Mouse (Mus musculus): ENCODE measurements around the gene Selp. TPM values are rescaled to one million over a fixed set of nuclear protein-coding genes. Genes with fewer than 3 reads are reported as not detected.

Selp gene
- polyA plus RNA-seq, 1 experiment from 2014 or later, result 0.62 TPM

DNA sequence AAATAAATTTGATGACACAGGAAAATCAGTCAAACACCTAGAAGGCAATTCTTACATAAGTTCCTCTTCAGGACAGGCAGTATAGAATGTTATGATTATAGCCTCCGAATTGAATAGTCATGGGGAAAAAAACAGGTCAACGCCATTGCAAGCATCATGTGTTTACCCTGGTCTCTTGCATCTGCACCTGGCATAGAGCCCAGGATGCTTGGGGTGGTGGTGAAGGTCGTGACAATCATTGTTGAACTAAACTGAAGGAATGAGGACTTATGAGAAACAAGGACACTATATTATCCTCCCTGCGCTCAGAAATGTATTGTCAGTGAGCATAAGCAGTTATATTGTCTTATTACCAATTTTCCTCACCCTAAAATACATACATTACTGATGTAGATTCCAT lies 53.8 kb downstream of the Selp start:
- Histone ChIP-seq H3K4me1 (replicated peaks; ENCODE audit: control insufficient read depth, insufficient read depth) (no peaks in the 10 kb centered on the region), H3K36me3 (ENCODE audit: control insufficient read depth, insufficient read depth, low read length) (no peaks in the 10 kb centered on the region), H3K27me3 (ENCODE audit: control insufficient read depth, insufficient read depth, low read length) (no peaks in the 10 kb centered on the region), H3K9me3 (ENCODE audit: control insufficient read depth, low read length) (no peaks in the 10 kb centered on the region), H3K4me2 (replicated peaks; ENCODE audit: low read depth) (no peak overlapping the region), H3K9ac (ENCODE audit: low read length) (no peak overlapping the region), H3K4me3 (ENCODE audit: low read depth, low read length) (no peak overlapping the region), H3K27ac (replicated peaks) (no peak overlapping the region)
- DNase-seq (ENCODE audit: low spot score) (no peak), ATAC-seq (ENCODE audit: low FRiP score, low TSS enrichment) (no peak)
- TF ChIP-seq EP300 (optimal IDR thresholded peaks at IDR 0.05) (no peak), CTCF (IDR thresholded peaks at IDR 0.05; ENCODE audit: low read depth) (no peak)
- 64% methylated on average over 4 of the region's 4 CpGs for WGBS

GRCm38 (mm10) chr1:164170434-164170833 lies 55.4 kb downstream of the Selp start:
- Histone ChIP-seq H3K36me3 (ENCODE audit: control insufficient read depth, insufficient read depth, low read length) (no peaks in the 10 kb centered on the region), H3K27me3 (ENCODE audit: control insufficient read depth, insufficient read depth, low read length) (no peaks in the 10 kb centered on the region), H3K9me3 (ENCODE audit: control insufficient read depth, low read length) (no peaks in the 10 kb centered on the region), H3K4me1 (replicated peaks; ENCODE audit: control insufficient read depth, insufficient read depth) (no peaks in the 10 kb centered on the region), H3K27ac (replicated peaks) (no peak overlapping the region), H3K4me2 (replicated peaks; ENCODE audit: low read depth) (no peak overlapping the region), H3K4me3 (ENCODE audit: low read depth, low read length) (no peak overlapping the region), H3K9ac (ENCODE audit: low read length) (no peak overlapping the region)
- DNase-seq (ENCODE audit: low spot score) (no peak), ATAC-seq (ENCODE audit: low FRiP score, low TSS enrichment) (no peak)
- TF ChIP-seq CTCF (IDR thresholded peaks at IDR 0.05; ENCODE audit: low read depth) (no peak), EP300 (optimal IDR thresholded peaks at IDR 0.05) (no peak)
- 75% methylated on average over 2 of the region's 2 CpGs for WGBS

DNA sequence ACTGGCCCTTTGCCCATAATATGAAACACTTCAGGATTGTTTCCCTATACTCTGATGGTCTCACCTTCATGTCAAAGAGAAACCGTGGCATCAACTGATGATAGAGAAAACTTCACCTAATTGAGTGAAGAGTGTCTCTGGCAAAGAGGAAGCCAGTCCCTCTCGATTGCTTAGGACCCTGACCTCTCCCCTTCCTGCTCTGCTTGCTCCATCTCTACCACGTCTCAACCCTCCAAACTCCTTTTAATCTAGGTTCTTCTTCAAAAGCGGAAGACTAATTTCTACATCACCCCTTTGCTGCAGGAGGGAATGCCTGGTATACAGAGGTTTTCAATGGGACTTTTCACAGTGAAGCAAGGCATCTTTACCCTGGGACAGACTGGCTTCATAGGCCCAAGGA lies 58.1 kb downstream of the Selp start:
- TF ChIP-seq EP300 (optimal IDR thresholded peaks at IDR 0.05), result no peak
- no peak for TF ChIP-seq CTCF (IDR thresholded peaks at IDR 0.05; ENCODE audit: low read depth)
- Histone ChIP-seq H3K4me1 (replicated peaks; ENCODE audit: control insufficient read depth, insufficient read depth) (no peaks in the 10 kb centered on the region), H3K9ac (ENCODE audit: low read length) (no peak overlapping the region), H3K4me3 (ENCODE audit: low read depth, low read length) (no peak overlapping the region), H3K27ac (replicated peaks) (no peak overlapping the region), H3K27me3 (ENCODE audit: control insufficient read depth, insufficient read depth, low read length) (no peaks in the 10 kb centered on the region), H3K4me2 (replicated peaks; ENCODE audit: low read depth) (no peak overlapping the region), H3K36me3 (ENCODE audit: control insufficient read depth, insufficient read depth, low read length) (no peaks in the 10 kb centered on the region), H3K9me3 (ENCODE audit: control insufficient read depth, low read length) (no peaks in the 10 kb centered on the region)
- no peak for ATAC-seq (ENCODE audit: low FRiP score, low TSS enrichment)
- 81% methylated on average over 4 of the region's 4 CpGs for WGBS
- no peak for DNase-seq (ENCODE audit: low spot score)

- no peak for DNase-seq (ENCODE audit: low spot score)
- H3K4me3 ChIP-seq (ENCODE audit: low read depth, low read length), result no peak overlapping the region
- H3K9ac ChIP-seq (ENCODE audit: low read length), result no peak overlapping the region
- no peak for ATAC-seq (ENCODE audit: low FRiP score, low TSS enrichment)
- no peaks in the 10 kb centered on the region for H3K27me3 ChIP-seq (ENCODE audit: control insufficient read depth, insufficient read depth, low read length)
- no peak overlapping the region for H3K27ac ChIP-seq (replicated peaks)
- no peak overlapping the region for H3K4me2 ChIP-seq (replicated peaks; ENCODE audit: low read depth)
- H3K4me1 ChIP-seq (replicated peaks; ENCODE audit: control insufficient read depth, insufficient read depth), result no peaks in the 10 kb centered on the region
- no peaks in the 10 kb centered on the region for H3K36me3 ChIP-seq (ENCODE audit: control insufficient read depth, insufficient read depth, low read length)
- no peak for TF ChIP-seq EP300 (optimal IDR thresholded peaks at IDR 0.05)
- TF ChIP-seq CTCF (IDR thresholded peaks at IDR 0.05; ENCODE audit: low read depth), result no peak
- H3K9me3 ChIP-seq (ENCODE audit: control insufficient read depth, low read length), result no peaks in the 10 kb centered on the region
These were observed 61.8 kb downstream of the Selp start for GRCm38 (mm10) chr1:164176856-164177255.

GRCm38 (mm10) chr1:164178429-164178828 lies 63.4 kb downstream of the Selp start:
- no peaks in the 10 kb centered on the region for H3K9me3 ChIP-seq (ENCODE audit: control insufficient read depth, low read length)

DNA sequence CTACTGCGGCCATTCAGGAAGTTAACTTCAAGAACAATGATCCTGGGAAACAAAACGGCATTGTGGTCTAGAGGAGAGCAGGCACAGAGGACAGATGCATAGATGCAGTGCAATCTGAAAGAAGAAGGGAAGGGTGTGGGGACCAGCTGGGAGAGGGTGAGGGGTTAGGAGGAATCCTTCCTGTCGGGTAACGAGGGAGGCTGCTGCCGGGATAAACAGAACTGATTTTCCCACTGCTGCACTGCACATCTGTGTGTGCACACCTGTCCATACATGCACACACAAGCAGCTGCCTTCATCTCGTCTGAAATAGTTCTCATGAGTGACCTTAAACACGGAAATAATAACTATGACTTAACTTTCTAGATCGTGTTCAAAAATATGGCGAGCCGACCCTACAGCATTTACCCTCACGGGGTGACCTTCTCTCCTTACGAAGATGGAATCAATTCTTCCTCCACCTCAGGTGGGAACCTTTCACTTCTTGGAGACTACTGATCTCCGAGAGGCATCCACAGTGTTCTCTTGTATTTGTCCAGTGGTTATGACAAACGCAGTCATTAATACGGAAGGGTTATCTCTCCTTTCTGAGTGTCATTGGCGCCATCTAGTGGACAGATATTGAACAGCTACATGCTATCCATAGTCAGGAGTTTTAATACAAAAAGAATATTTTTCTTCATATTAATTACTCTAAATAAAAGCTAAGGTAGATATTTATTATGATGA lies 69.2 kb downstream of the Selp start:
- Histone ChIP-seq H3K9me3 (ENCODE audit: control insufficient read depth, low read length) (no peaks in the 10 kb centered on the region), H3K4me3 (ENCODE audit: low read depth, low read length) (peak overlapping the region; percentile 10; the same call in 1 of the 2 replicates), H3K27ac (replicated peaks) (no peak overlapping the region), H3K27me3 (ENCODE audit: control insufficient read depth, insufficient read depth, low read length) (no peaks in the 10 kb centered on the region), H3K4me1 (replicated peaks; ENCODE audit: control insufficient read depth, insufficient read depth) (no peaks in the 10 kb centered on the region), H3K4me2 (replicated peaks; ENCODE audit: low read depth) (peak overlapping the region; percentile 44), H3K36me3 (ENCODE audit: control insufficient read depth, insufficient read depth, low read length) (no peaks in the 10 kb centered on the region), H3K9ac (ENCODE audit: low read length) (no peak overlapping the region)
- no peak for TF ChIP-seq EP300 (optimal IDR thresholded peaks at IDR 0.05)
- TF ChIP-seq CTCF (IDR thresholded peaks at IDR 0.05; ENCODE audit: low read depth), result peak; percentile 91
- DNase-seq (ENCODE audit: low spot score) (peak; percentile 62), ATAC-seq (ENCODE audit: low FRiP score, low TSS enrichment) (peak; percentile 65; the same call in 1 of the 2 replicates)
- WGBS, result 37% methylated on average over 16 of the region's 16 CpGs

More at GRCm38 (mm10) chr1:164178429-164178828, 63.4 kb downstream of the Selp start:
- 49% methylated on average over 6 of the region's 6 CpGs for WGBS
- Histone ChIP-seq H3K27ac (replicated peaks) (no peak overlapping the region), H3K27me3 (ENCODE audit: control insufficient read depth, insufficient read depth, low read length) (no peaks in the 10 kb centered on the region), H3K4me2 (replicated peaks; ENCODE audit: low read depth) (no peak overlapping the region), H3K9ac (ENCODE audit: low read length) (no peak overlapping the region), H3K36me3 (ENCODE audit: control insufficient read depth, insufficient read depth, low read length) (no peaks in the 10 kb centered on the region), H3K4me1 (replicated peaks; ENCODE audit: control insufficient read depth, insufficient read depth) (no peaks in the 10 kb centered on the region), H3K4me3 (ENCODE audit: low read depth, low read length) (no peak overlapping the region)
- DNase-seq (ENCODE audit: low spot score), result no peak
- no peak for ATAC-seq (ENCODE audit: low FRiP score, low TSS enrichment)
- TF ChIP-seq EP300 (optimal IDR thresholded peaks at IDR 0.05) (no peak), CTCF (IDR thresholded peaks at IDR 0.05; ENCODE audit: low read depth) (no peak)

Measured in stomach, postnatal 0 days (tissue).